Mouse (Mus musculus) kidney, adult 2 months (tissue): ENCODE data around the gene Tenm1.

Source experiments
- CTCF ChIP-seq: fragments of 200-500 bp; conservative IDR thresholded peaks from 2 replicates; pipeline ENCODE4 v1.5.1; 2011; ENCODE audit warnings: low read depth, mild to moderate bottlenecking, control low read depth, low read length, moderate library complexity, mixed read lengths; ENCODE audit not compliant: insufficient read depth, insufficient read length
- POLR2A ChIP-seq: fragments of 200-500 bp; IDR thresholded peaks from one replicate; pipeline ENCODE4 v1.6.1; 2011; ENCODE audit warnings: low read depth, low read length, control low read depth

- TF ChIP-seq CTCF: no peak
- no peak for TF ChIP-seq POLR2A
Observed at GRCm38 (mm10) chrX:43467311-43467710, 38.4 kb upstream of the Tenm1 start.
